Mouse (Mus musculus): ENCODE results near the gene Zfp414. TPM values are rescaled to one million over a fixed set of nuclear protein-coding genes. Genes with fewer than 3 reads are reported as not detected.

Zfp414 gene
- polyA plus RNA-seq (2014; fragmentation: Nextera tagmentation; extraction: Ambion mirVana): 68.6 and 74.0 TPM in 2 replicates

GRCm38 (mm10) chr17:33628621-33629486 is at the start of gene Zfp414:
Gene Zfp414 (plus strand): TSS chr17:33629090.
- ATAC-seq (ENCODE audit: insufficient read depth): peak; percentile 98
- WGBS: 3% methylated on average over 35 of the region's 35 CpGs

GRCm38 (mm10) chr17:33584061-33584460 is 44.8 kb upstream of the Zfp414 start:
- Histone ChIP-seq H3K27me3 (ENCODE audit: insufficient read depth, low read length) (no peaks in the 10 kb centered on the region), H3K4me1 (ENCODE audit: insufficient read depth) (no peaks in the 10 kb centered on the region), H3K9me3 (ENCODE audit: low read depth, low read length) (no peaks in the 10 kb centered on the region), H3K27ac (ENCODE audit: low read depth) (no peak overlapping the region), H3K9ac (no peak overlapping the region), H3K4me2 (no peak overlapping the region), H3K4me3 (ENCODE audit: low read depth, low read length) (no peak overlapping the region), H3K36me3 (ENCODE audit: insufficient read depth) (no peaks in the 10 kb centered on the region)
- ATAC-seq (ENCODE audit: insufficient read depth) (no peak), DNase-seq (no peak)
- WGBS: 81% methylated on average over 4 of the region's 4 CpGs
- TF ChIP-seq CTCF (IDR thresholded peaks at IDR 0.05; ENCODE audit: low read depth): no peak

More at GRCm38 (mm10) chr17:33628621-33629486, at the start of gene Zfp414:
- peak; percentile 99 for DNase-seq
- H3K4me1 ChIP-seq (ENCODE audit: insufficient read depth): peaks cover 12% of the 10 kb centered on the region
- H3K9me3 ChIP-seq (ENCODE audit: low read depth, low read length): no peaks in the 10 kb centered on the region
- H3K27me3 ChIP-seq (ENCODE audit: insufficient read depth, low read length): no peaks in the 10 kb centered on the region
- peak within 1 kb of the TSS; percentile 85 for H3K4me2 ChIP-seq
- H3K36me3 ChIP-seq (ENCODE audit: insufficient read depth): peaks cover 19% of the 10 kb centered on the region
- peak within 1 kb of the TSS; percentile 98 for H3K27ac ChIP-seq (ENCODE audit: low read depth)
- H3K4me3 ChIP-seq (ENCODE audit: low read depth, low read length): peak within 1 kb of the TSS; percentile 65
- peak within 1 kb of the TSS; percentile 79 for H3K9ac ChIP-seq
- no peak; the same call in 1 of the 2 replicates for TF ChIP-seq CTCF (IDR thresholded peaks at IDR 0.05; ENCODE audit: low read depth)

GRCm38 (mm10) chr17:33586011-33586410 is 42.9 kb upstream of the Zfp414 start:
- ATAC-seq (ENCODE audit: insufficient read depth) (no peak), DNase-seq (no peak)
- H3K9ac ChIP-seq: no peak overlapping the region
- no peaks in the 10 kb centered on the region for H3K9me3 ChIP-seq (ENCODE audit: low read depth, low read length)
- H3K36me3 ChIP-seq (ENCODE audit: insufficient read depth): no peaks in the 10 kb centered on the region
- H3K4me3 ChIP-seq (ENCODE audit: low read depth, low read length): no peak overlapping the region
- TF ChIP-seq CTCF (IDR thresholded peaks at IDR 0.05; ENCODE audit: low read depth): no peak
- 60% methylated on average over 17 of the region's 17 CpGs for WGBS
- no peaks in the 10 kb centered on the region for H3K27me3 ChIP-seq (ENCODE audit: insufficient read depth, low read length)
- H3K4me2 ChIP-seq: no peak overlapping the region
- no peak overlapping the region for H3K27ac ChIP-seq (ENCODE audit: low read depth)
- H3K4me1 ChIP-seq (ENCODE audit: insufficient read depth): no peaks in the 10 kb centered on the region

- no peak for DNase-seq
- no peaks in the 10 kb centered on the region for H3K27me3 ChIP-seq (ENCODE audit: insufficient read depth, low read length)
Observed at GRCm38 (mm10) chr17:33597271-33597670, 31.6 kb upstream of the Zfp414 start.

GRCm38 (mm10) chr17:33598506-33598905 is 30.4 kb upstream of the Zfp414 start:
- no peak for TF ChIP-seq CTCF (IDR thresholded peaks at IDR 0.05; ENCODE audit: low read depth)
- Histone ChIP-seq H3K4me1 (ENCODE audit: insufficient read depth) (no peaks in the 10 kb centered on the region), H3K27me3 (ENCODE audit: insufficient read depth, low read length) (no peaks in the 10 kb centered on the region), H3K9me3 (ENCODE audit: low read depth, low read length) (no peaks in the 10 kb centered on the region; the same call in 1 of the 2 replicates), H3K4me2 (no peak overlapping the region), H3K9ac (no peak overlapping the region), H3K4me3 (ENCODE audit: low read depth, low read length) (no peak overlapping the region), H3K36me3 (ENCODE audit: insufficient read depth) (no peaks in the 10 kb centered on the region), H3K27ac (ENCODE audit: low read depth) (no peak overlapping the region)
- DNase-seq: no peak
- ATAC-seq (ENCODE audit: insufficient read depth): no peak
- 81% methylated on average over 5 of the region's 5 CpGs for WGBS

More at GRCm38 (mm10) chr17:33597271-33597670, 31.6 kb upstream of the Zfp414 start:
- no peak for ATAC-seq (ENCODE audit: insufficient read depth)
- H3K36me3 ChIP-seq (ENCODE audit: insufficient read depth): no peaks in the 10 kb centered on the region
- no peaks in the 10 kb centered on the region; the same call in 1 of the 2 replicates for H3K9me3 ChIP-seq (ENCODE audit: low read depth, low read length)
- H3K4me3 ChIP-seq (ENCODE audit: low read depth, low read length): no peak overlapping the region
- no peaks in the 10 kb centered on the region for H3K4me1 ChIP-seq (ENCODE audit: insufficient read depth)
- peak; percentile 28; the same call in 1 of the 2 replicates for TF ChIP-seq CTCF (IDR thresholded peaks at IDR 0.05; ENCODE audit: low read depth)
- H3K27ac ChIP-seq (ENCODE audit: low read depth): no peak overlapping the region
- H3K9ac ChIP-seq: no peak overlapping the region
- no peak overlapping the region for H3K4me2 ChIP-seq

- WGBS: 85% methylated on average over 8 of the region's 8 CpGs
- Histone ChIP-seq H3K9ac (no peak overlapping the region), H3K4me1 (ENCODE audit: insufficient read depth) (no peaks in the 10 kb centered on the region), H3K4me3 (ENCODE audit: low read depth, low read length) (no peak overlapping the region), H3K27me3 (ENCODE audit: insufficient read depth, low read length) (no peaks in the 10 kb centered on the region), H3K36me3 (ENCODE audit: insufficient read depth) (no peaks in the 10 kb centered on the region), H3K9me3 (ENCODE audit: low read depth, low read length) (no peaks in the 10 kb centered on the region; the same call in 1 of the 2 replicates), H3K27ac (ENCODE audit: low read depth) (no peak overlapping the region), H3K4me2 (no peak overlapping the region)
- TF ChIP-seq CTCF (IDR thresholded peaks at IDR 0.05; ENCODE audit: low read depth): no peak
- ATAC-seq (ENCODE audit: insufficient read depth) (no peak), DNase-seq (no peak)
Observed at GRCm38 (mm10) chr17:33599836-33600475, 28.9 kb upstream of the Zfp414 start.

GRCm38 (mm10) chr17:33600831-33601230 is 28.1 kb upstream of the Zfp414 start:
- H3K9me3 ChIP-seq (ENCODE audit: low read depth, low read length): no peaks in the 10 kb centered on the region; the same call in 1 of the 2 replicates
- H3K4me2 ChIP-seq: no peak overlapping the region
- DNase-seq (no peak), ATAC-seq (ENCODE audit: insufficient read depth) (no peak)
- no peak overlapping the region for H3K27ac ChIP-seq (ENCODE audit: low read depth)
- no peak for TF ChIP-seq CTCF (IDR thresholded peaks at IDR 0.05; ENCODE audit: low read depth)
- no peaks in the 10 kb centered on the region for H3K27me3 ChIP-seq (ENCODE audit: insufficient read depth, low read length)
- H3K9ac ChIP-seq: no peak overlapping the region
- H3K4me1 ChIP-seq (ENCODE audit: insufficient read depth): no peaks in the 10 kb centered on the region
- H3K4me3 ChIP-seq (ENCODE audit: low read depth, low read length): no peak overlapping the region
- 79% methylated on average over 3 of the region's 3 CpGs for WGBS
- H3K36me3 ChIP-seq (ENCODE audit: insufficient read depth): no peaks in the 10 kb centered on the region

All from lung, embryonic 14.5 days (tissue).